Mouse (Mus musculus) myocyte (in vitro differentiated cells): Measurements from ENCODE around the gene Kdelc2. TPM values are rescaled to one million over a fixed set of nuclear protein-coding genes. Genes with fewer than 3 reads are reported as not detected.
A peak's percentile ranks its signal among the peaks of the same experiment; 100 is the strongest.

Experiments used
- H3K27me3 ChIP-seq: one replicate; pipeline ENCODE4 v1.6.1; 2011; ENCODE audit not compliant: control insufficient read depth, insufficient read depth, insufficient read length
- H3K36me3 ChIP-seq: one replicate; pipeline ENCODE4 v1.6.1; 2011; ENCODE audit not compliant: control insufficient read depth, insufficient read depth
- H3K4me2 ChIP-seq: one replicate; pipeline ENCODE4 v1.6.1; 2011; ENCODE audit warnings: low read depth, control low read depth
- H3K4me3 ChIP-seq: one replicate; pipeline ENCODE4 v1.5.1; 2011; ENCODE audit warnings: mild to moderate bottlenecking, control low read depth, moderate library complexity
- H3K79me2 ChIP-seq: one replicate; pipeline ENCODE4 v1.6.1; 2011; ENCODE audit not compliant: control insufficient read depth, insufficient read depth
- H3ac ChIP-seq: one replicate; pipeline ENCODE4 v1.6.1; 2011; ENCODE audit not compliant: control insufficient read depth, insufficient read length
- CEBPB ChIP-seq: IDR thresholded peaks from 2 replicates; pipeline ENCODE4 v1.6.1; 2011; ENCODE audit warnings: mild to moderate bottlenecking, moderate library complexity; ENCODE audit not compliant: poor library complexity, insufficient read depth, severe bottlenecking
- E2F4 ChIP-seq: IDR thresholded peaks from one replicate; pipeline ENCODE4 v1.6.1; 2011; ENCODE audit warnings: mild to moderate bottlenecking, control low read depth, moderate library complexity; ENCODE audit not compliant: insufficient read depth
- MAX ChIP-seq: IDR thresholded peaks from one replicate; pipeline ENCODE4 v1.6.1; 2011; ENCODE audit warnings: low read depth, mild to moderate bottlenecking, control low read depth
- MYOD1 ChIP-seq, 3 experiments: IDR thresholded peaks; one replicate each; pipeline ENCODE4 v1.6.1; 2011; ENCODE audit warnings: control low read depth in 2 of 3, low read depth in 2 of 3, mild to moderate bottlenecking in 2 of 3, moderate library complexity in 1 of 3; ENCODE audit not compliant: insufficient read length in 2 of 3, control insufficient read depth in 1 of 3
- MYOG ChIP-seq, 3 experiments: IDR thresholded peaks; one replicate each; pipeline ENCODE4 v1.6.1; 2011; ENCODE audit warnings: control low read depth in 2 of 3, low read depth in 2 of 3, mild to moderate bottlenecking in 2 of 3; ENCODE audit not compliant: insufficient read length in 2 of 3, control insufficient read depth in 1 of 3, insufficient read depth in 1 of 3
- POLR2A ChIP-seq: IDR thresholded peaks from one replicate; pipeline ENCODE4 v1.6.1; 2011; ENCODE audit warnings: low read depth, mild to moderate bottlenecking, control low read depth, moderate library complexity; ENCODE audit not compliant: insufficient read length
- POLR2AphosphoS2 ChIP-seq: IDR thresholded peaks from one replicate; pipeline ENCODE4 v1.6.1; 2011; ENCODE audit warnings: low read depth, control low read depth; ENCODE audit not compliant: insufficient read length
- REST ChIP-seq: IDR thresholded peaks from one replicate; pipeline ENCODE4 v1.6.1; 2011; ENCODE audit warnings: mild to moderate bottlenecking, control low read depth, moderate library complexity; ENCODE audit not compliant: insufficient read depth, insufficient read length
- SRF ChIP-seq: IDR thresholded peaks from one replicate; pipeline ENCODE4 v1.6.1; 2011; ENCODE audit warnings: low read depth; ENCODE audit not compliant: control insufficient read depth, insufficient read length
- TCF12 ChIP-seq: IDR thresholded peaks from one replicate; pipeline ENCODE4 v1.6.1; 2011; ENCODE audit warnings: mild to moderate bottlenecking, control low read depth; ENCODE audit not compliant: poor library complexity, insufficient read depth, severe bottlenecking
- TCF3 ChIP-seq: IDR thresholded peaks from one replicate; pipeline ENCODE4 v1.6.1; 2011; ENCODE audit warnings: low read depth, control low read depth; ENCODE audit not compliant: insufficient read length
- USF1 ChIP-seq: IDR thresholded peaks from one replicate; pipeline ENCODE4 v1.6.1; 2011; ENCODE audit warnings: low read depth, mild to moderate bottlenecking, control low read depth, moderate library complexity
- polyA plus RNA-seq: library from polyadenylated mRNA; unstranded; fragments of >200 nt; fragmentation: generic; extraction: Trizol; gene quantifications from one replicate; pipeline ENCODE4 v1.2.1, GENCODE M21; 2012; ENCODE audit warnings: missing spikeins

Kdelc2 gene
- polyA plus RNA-seq, 1 experiment = 4.5 TPM

DNA sequence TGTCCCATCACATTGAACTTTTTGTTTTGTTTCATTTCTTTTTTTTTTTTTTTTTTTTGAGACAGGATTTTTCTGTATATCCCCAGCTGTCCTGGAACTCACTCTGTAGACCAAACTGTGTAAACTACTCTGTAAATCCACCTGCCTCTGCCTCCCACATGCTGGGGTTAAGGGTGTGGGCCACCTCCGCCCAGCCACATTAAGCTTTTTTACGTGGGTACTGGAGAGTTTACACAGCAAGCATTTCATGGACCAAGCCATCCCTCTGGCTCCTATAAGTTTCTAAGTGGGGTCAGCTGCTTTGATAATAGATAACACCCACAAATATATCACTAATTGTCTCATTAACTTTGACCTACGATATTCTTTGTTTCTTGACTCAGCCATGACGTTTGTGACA is 24.7 kb downstream of the Kdelc2 start:
- Histone ChIP-seq H3ac (no peak overlapping the region), H3K27me3 (no peaks in the 10 kb centered on the region), H3K4me2 (no peak overlapping the region), H3K4me3 (no peak overlapping the region), H3K79me2 (no peaks in the 10 kb centered on the region), H3K36me3 (no peaks in the 10 kb centered on the region)
- TF ChIP-seq SRF (no peak), POLR2AphosphoS2 (no peak), USF1 (no peak), MYOG (IDR thresholded peaks at IDR 0.05; ENCODE audit: control insufficient read depth in 1 of 3, insufficient read depth in 1 of 3, insufficient read length in 2 of 3, low read depth in 2 of 3) (no peak), REST (no peak), MYOD1 (IDR thresholded peaks at IDR 0.05; ENCODE audit: control insufficient read depth in 1 of 3, insufficient read length in 2 of 3, low read depth in 2 of 3) (no peak), TCF3 (no peak), POLR2A (no peak), E2F4 (no peak), MAX (no peak)

DNA sequence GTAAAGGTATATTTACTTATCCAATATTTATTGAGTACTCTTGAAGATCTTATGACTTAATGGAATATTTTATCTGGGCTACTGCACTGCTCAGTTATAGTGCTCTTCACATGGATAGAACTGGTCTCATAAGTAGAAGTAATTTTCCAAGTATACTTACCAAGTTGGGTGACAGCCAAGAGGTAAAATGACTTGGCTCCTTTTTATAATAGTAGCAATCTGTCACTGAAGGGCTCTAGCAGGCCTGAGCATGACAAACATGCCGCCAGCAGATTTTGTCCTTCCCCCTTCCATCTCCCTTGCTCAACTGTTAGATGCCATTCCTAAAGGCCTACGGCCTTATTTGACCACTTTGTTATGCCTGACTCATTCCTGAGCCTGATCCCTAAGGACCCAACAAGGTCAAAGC is 25.1 kb downstream of the Kdelc2 start:
- Histone ChIP-seq H3K4me3 (no peak overlapping the region), H3K79me2 (no peaks in the 10 kb centered on the region), H3K4me2 (no peak overlapping the region), H3K27me3 (no peaks in the 10 kb centered on the region), H3ac (no peak overlapping the region), H3K36me3 (no peaks in the 10 kb centered on the region)
- TF ChIP-seq MYOD1 (IDR thresholded peaks at IDR 0.05; ENCODE audit: control insufficient read depth in 1 of 3, insufficient read length in 2 of 3, low read depth in 2 of 3) = no peak
- TF ChIP-seq CEBPB = no peak
- no peak for TF ChIP-seq POLR2A

DNA sequence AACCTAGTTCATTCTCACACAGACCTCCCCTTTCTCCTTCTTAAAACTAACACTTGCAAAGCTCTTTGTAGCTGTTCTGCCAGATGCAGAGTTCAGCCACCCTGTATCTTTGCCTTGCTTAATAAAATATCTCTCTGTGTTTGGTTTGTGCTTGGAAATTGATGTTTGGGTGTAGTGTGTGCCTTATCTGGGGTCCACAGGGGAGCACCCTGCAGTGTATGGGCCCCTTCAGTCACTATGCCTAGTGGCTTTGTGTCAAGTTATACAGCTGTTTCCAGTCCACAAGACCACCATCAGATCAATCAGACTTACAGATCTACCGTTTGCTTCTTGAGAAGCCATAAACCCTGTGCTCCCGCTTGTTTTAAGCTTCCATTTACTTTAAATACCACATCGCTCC is 25.6 kb downstream of the Kdelc2 start:
- H3K4me2 ChIP-seq = no peak overlapping the region
- no peaks in the 10 kb centered on the region for H3K36me3 ChIP-seq
- TF ChIP-seq MYOD1 (IDR thresholded peaks at IDR 0.05; ENCODE audit: control insufficient read depth in 1 of 3, insufficient read length in 2 of 3, low read depth in 2 of 3) (no peak), MAX (no peak), REST (no peak)
- H3K79me2 ChIP-seq = no peaks in the 10 kb centered on the region
- no peak overlapping the region for H3ac ChIP-seq
- H3K4me3 ChIP-seq = no peak overlapping the region
- H3K27me3 ChIP-seq = no peaks in the 10 kb centered on the region

DNA sequence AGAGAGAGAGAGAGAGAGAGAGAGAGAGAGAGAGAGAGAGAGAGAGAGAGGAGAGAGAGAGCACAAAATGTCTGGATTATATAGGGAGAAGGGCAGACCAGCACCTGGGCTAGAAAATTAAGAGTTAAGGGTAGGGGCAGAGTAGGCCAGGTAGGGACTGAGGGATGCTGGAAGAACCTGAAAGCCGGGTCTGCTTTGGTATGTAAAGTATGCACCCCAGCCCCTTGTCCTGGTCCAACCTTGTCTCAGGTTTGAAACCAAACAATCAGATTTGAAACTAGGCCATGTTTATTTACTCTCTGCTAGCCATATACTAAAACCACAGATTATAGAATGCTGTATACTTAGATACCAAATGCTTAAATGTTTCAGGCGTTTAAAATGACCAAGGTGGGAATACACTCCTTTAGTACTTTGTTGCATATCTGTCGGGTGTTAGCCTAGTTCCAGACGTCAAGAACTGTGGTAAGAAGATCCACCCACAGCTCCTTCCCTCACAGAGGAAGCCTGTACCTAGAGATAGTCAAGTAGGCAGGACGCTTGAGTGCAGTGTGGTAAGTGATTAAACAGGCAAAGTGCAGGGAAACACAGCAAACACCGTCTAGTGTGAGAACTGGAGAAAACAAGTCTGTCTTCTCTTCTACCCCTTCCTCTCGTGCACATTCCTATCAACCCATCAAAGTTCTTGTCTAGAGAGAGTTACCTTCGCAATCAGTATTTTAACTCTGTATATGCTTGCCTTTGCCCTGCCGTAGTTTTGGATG is 38.5 kb downstream of the Kdelc2 start:
- no peaks in the 10 kb centered on the region for H3K79me2 ChIP-seq
- no peak overlapping the region for H3K4me2 ChIP-seq
- no peaks in the 10 kb centered on the region for H3K36me3 ChIP-seq
- no peaks in the 10 kb centered on the region for H3K27me3 ChIP-seq
- no peak overlapping the region for H3ac ChIP-seq
- TF ChIP-seq TCF3 = no peak
- no peak for TF ChIP-seq POLR2AphosphoS2
- TF ChIP-seq USF1 = no peak
- no peak for TF ChIP-seq MAX
- TF ChIP-seq CEBPB = no peak
- TF ChIP-seq REST = no peak
- no peak for TF ChIP-seq TCF12
- no peak for TF ChIP-seq SRF
- no peak for TF ChIP-seq POLR2A
- no peak for TF ChIP-seq E2F4
- no peak for TF ChIP-seq MYOG (IDR thresholded peaks at IDR 0.05; ENCODE audit: control insufficient read depth in 1 of 3, insufficient read depth in 1 of 3, insufficient read length in 2 of 3, low read depth in 2 of 3)
- no peak for TF ChIP-seq MYOD1 (IDR thresholded peaks at IDR 0.05; ENCODE audit: control insufficient read depth in 1 of 3, insufficient read length in 2 of 3, low read depth in 2 of 3)
- no peak overlapping the region for H3K4me3 ChIP-seq

DNA sequence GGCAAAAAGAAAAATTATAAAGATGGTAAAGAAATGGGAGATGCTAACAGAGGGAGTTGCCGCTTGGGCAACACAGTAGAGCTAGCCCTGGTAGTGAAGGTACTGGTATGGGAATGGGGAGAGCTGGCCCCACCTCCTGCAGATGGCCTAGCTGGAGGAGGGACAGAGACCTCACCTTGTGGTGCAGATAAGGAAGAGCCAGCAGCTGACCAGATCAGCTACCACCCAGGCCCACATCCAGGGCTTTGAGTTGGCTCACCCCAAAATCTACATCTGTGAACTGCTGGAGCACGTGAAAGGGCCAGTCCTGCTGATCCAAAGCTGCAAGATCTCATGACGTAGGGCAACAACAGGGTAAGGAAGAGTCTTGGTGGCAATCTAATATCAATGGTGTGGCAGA is 42.9 kb downstream of the Kdelc2 start:
- Histone ChIP-seq H3K36me3 (no peaks in the 10 kb centered on the region), H3ac (no peak overlapping the region), H3K27me3 (no peaks in the 10 kb centered on the region), H3K4me3 (no peak overlapping the region), H3K4me2 (peak overlapping the region; percentile 50), H3K79me2 (no peaks in the 10 kb centered on the region)
- TF ChIP-seq TCF3 = no peak
- peak in 1 of 3 experiments; percentile 25 for TF ChIP-seq MYOG (IDR thresholded peaks at IDR 0.05; ENCODE audit: control insufficient read depth in 1 of 3, insufficient read depth in 1 of 3, insufficient read length in 2 of 3, low read depth in 2 of 3)
- TF ChIP-seq TCF12 = no peak
- peak in 1 of 3 experiments; percentile 8 for TF ChIP-seq MYOD1 (IDR thresholded peaks at IDR 0.05; ENCODE audit: control insufficient read depth in 1 of 3, insufficient read length in 2 of 3, low read depth in 2 of 3)
